Mouse (Mus musculus) heart, adult 11 months (tissue): Measurements from ENCODE around the gene Slc39a10.
"Not testable (repeated sequence)": the region's sequence is repeated elsewhere in the genome, so short reads cannot be mapped to it uniquely, and the experiment has no call there.

Source experiments
- DNase-seq: peaks from one replicate; pipeline ENCODE4 v3.0.0; 2022

The Slc39a10 gene

GRCm38 (mm10) chr1:46863434-46863833 lies 29.2 kb downstream of the Slc39a10 start:
- DNase-seq: no peak

- DNase-seq: no peak
Measured at GRCm38 (mm10) chr1:46860082-46860481, 32.6 kb downstream of the Slc39a10 start.

GRCm38 (mm10) chr1:46858579-46858978 lies 34.1 kb downstream of the Slc39a10 start:
- no peak for DNase-seq

GRCm38 (mm10) chr1:46856498-46856897 lies 36.2 kb downstream of the Slc39a10 start:
- no peak for DNase-seq

GRCm38 (mm10) chr1:46854036-46854900 lies 38.4 kb downstream of the Slc39a10 start:
- no peak for DNase-seq

- peak; percentile 100 for DNase-seq
Measured at GRCm38 (mm10) chr1:46853317-46854035, 39.2 kb downstream of the Slc39a10 start.

- DNase-seq: peak; percentile 98
Measured at GRCm38 (mm10) chr1:46852600-46853272, 39.9 kb downstream of the Slc39a10 start.

- no peak for DNase-seq
Measured at GRCm38 (mm10) chr1:46852216-46852599, 40.4 kb downstream of the Slc39a10 start.

GRCm38 (mm10) chr1:46851586-46851985 lies 41.1 kb downstream of the Slc39a10 start:
- no peak for DNase-seq

GRCm38 (mm10) chr1:46849758-46850157 lies 42.9 kb downstream of the Slc39a10 start:
- DNase-seq: peak; percentile 96

GRCm38 (mm10) chr1:46845221-46845620 lies 47.4 kb downstream of the Slc39a10 start:
- no peak for DNase-seq

- no peak for DNase-seq
Measured at GRCm38 (mm10) chr1:46844281-46844680, 48.4 kb downstream of the Slc39a10 start.

GRCm38 (mm10) chr1:46843406-46843805 lies 49.2 kb downstream of the Slc39a10 start:
- no peak for DNase-seq

- peak; percentile 95 for DNase-seq
Measured at GRCm38 (mm10) chr1:46831927-46832326, 60.7 kb downstream of the Slc39a10 start.

GRCm38 (mm10) chr1:46830066-46830843 lies 62.4 kb downstream of the Slc39a10 start:
- no peak for DNase-seq

GRCm38 (mm10) chr1:46822256-46822972 lies 70.2 kb downstream of the Slc39a10 start:
- no peak for DNase-seq

GRCm38 (mm10) chr1:46817934-46818333 lies 74.7 kb downstream of the Slc39a10 start:
- DNase-seq: no peak

- DNase-seq: not testable (repeated sequence)
Measured at GRCm38 (mm10) chr1:46808630-46809029, 84.0 kb downstream of the Slc39a10 start.

- DNase-seq: no peak
Measured at GRCm38 (mm10) chr1:46805074-46805473, 87.6 kb downstream of the Slc39a10 start.

- not testable (repeated sequence) for DNase-seq
Measured at GRCm38 (mm10) chr1:46782227-46782626, 110.4 kb downstream of the Slc39a10 start.

- not testable (repeated sequence) for DNase-seq
Measured at GRCm38 (mm10) chr1:46770077-46770695, 122.5 kb downstream of the Slc39a10 start.
